Mouse (Mus musculus) activated CD4-positive, CD25-positive, alpha-beta regulatory T cell, adult 4 months (primary cell): ENCODE data around the gene Pdcd10. TPM values are rescaled to one million over a fixed set of nuclear protein-coding genes. Genes with fewer than 3 reads are reported as not detected.
A peak's percentile ranks its signal among the peaks of the same experiment; 100 is the strongest.

Experiments
- ATAC-seq: one replicate; pipeline ENCODE4 v1.8.0; 2017
- polyA plus RNA-seq, 2 experiments: library from polyadenylated mRNA; unstranded; fragments of 100-300 nt; shearing (Covaris generic); gene quantifications; one replicate each; pipeline ENCODE4 v1.2.1; 2017

Pdcd10 gene
- 100 to 1,000 TPM; 209 to 283 TPM for polyA plus RNA-seq

DNA sequence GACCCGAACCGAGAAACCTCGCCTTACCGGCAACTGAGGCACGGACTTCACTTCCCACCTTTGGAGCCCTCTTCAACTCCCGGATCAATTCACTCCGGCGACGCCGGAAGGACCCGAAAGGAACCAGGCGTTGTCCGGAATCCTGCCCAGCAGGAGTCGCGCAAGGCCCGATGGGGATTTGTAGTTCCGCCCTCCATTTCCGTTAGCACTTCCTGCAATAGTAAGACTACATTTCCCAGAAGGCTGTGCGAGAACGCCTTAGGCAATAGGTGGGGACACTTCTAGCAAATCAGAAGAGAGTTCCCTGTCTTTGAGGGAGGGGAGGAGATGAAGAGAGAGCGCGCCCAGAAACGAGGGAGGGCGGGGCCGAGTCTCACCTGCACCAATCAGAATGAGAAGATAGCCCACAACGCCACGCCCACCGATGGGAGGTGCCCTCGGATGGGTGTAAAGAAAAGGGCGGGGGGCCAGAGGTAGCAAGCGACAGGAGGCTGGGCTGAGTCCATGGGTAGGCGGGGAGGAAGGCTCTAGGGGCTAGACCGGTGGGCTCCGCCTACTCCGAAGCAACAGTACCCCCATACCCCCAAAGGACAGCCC, at the start of gene Pdcd10:
TSS of gene Pdcd10 (minus strand) at position 162 of the 597 bp plus-strand sequence.
- peak; percentile 82 for ATAC-seq

DNA sequence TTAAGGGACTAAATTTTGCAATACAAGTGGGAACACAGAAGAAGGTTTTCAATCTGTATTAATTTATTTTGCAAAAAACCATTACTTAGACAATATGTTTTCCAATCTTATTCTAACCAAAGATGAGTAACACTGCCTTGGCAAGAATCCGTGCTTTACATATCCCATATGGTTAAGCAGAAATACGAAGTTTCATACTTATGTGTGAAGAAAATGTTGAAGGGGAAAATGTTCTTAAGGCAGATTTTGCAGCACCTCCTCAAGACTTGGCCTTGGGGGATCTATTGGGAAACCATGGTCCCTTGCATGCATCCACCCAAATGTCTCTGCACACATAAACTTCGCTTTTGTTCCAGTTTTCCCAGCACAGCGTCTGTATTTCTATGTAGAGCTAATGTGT, 28.2 kb upstream of the Pdcd10 start:
- ATAC-seq = no peak

DNA sequence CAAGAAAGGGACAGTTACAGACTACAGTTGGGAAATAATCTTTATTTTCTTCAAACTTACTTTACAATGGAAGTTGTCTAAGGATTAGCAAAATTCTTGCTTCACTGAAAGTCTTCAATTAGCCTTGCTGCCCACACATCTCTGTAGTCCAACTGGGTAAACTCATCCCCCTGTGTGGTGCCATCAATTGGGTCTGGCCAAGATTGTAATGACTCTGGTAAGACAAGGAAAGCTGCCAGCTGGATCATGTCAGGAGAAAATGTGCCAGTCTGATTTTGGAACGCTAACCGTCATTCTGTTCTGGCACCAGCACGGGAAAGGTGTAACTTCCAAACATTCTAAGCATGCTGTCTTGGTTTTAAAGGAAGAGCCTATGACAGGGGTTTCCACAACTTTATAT, 26.6 kb upstream of the Pdcd10 start:
- ATAC-seq = no peak

DNA sequence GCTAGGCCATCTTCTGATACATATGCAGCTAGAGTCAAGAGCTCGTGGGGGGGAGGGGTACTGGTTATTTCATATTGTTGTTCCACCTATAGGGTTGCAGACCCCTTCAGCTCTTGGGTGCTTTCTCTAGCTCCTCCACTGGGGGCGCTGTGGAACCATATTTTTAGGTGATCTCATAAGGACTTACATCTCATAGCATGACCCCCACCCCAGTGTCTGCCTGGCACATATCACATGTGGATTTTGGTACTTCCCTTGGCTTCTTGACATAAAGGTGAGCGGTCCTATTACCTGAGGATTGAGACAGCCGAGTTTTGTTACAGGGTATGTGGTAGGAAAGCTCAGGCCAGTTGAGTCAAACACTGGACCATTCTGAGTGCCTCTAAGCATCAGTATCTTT, 22.7 kb upstream of the Pdcd10 start:
- ATAC-seq = peak; percentile 61

DNA sequence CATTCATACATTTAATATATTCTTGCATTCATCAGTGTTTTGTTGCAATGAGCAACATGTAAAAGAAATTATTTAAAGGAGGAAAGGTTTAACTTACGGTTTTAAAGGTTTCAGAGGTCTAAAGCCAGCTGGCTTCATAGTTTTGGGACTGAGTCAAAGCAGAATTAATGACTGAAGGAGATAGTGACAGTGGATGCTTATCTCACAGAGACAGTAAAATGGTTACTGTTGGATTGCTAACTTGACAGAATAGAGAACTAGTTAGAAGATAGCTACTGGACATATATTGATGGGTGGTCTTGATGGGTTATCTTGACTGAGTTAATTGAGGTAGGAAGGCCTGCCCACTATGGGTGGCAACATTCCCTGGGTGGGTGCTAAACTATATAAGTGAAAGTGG, 18.9 kb upstream of the Pdcd10 start:
- no peak for ATAC-seq

DNA sequence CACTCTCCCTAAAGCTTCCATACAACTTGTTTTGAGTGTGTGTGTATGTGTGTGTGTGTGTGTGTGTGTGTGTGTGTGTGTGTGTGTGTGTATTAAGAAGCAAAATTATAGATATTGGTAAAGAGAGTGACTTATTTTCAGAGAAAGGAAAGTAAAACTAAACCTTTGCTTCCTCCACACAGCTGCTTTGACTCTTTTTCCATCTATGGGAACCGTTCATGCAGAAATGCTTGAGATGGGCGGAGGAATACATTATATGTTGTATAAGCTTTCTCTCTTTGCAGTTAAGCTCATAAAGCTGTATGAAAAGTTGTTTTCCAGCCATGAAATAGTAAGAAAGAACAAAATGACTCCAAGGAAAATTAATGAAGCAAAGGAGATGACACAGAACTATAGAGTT, 17.4 kb upstream of the Pdcd10 start:
- ATAC-seq = peak; percentile 60

DNA sequence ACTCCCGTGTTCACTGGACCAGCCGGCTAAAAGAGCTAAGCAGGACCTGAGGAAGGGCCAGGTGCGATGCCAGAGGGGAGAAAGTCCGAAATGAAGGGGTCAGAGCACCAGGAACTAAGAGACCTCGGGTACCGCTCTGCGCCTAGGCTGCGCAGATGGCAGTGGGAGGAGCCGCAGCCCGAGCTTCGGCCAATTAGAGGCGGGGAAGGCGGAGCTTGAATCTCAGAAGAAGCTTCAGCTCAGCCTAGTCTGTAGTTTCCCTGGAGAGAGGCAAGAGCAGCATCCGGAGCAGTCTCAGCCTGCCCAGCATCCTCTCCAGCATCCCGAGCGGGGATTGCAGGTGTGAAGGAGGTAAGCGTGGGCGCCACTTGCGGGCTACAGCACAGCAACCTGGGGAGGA, 636 bp upstream of the Pdcd10 start, which contains the start of gene Serpini1:
TSS of gene Serpini1 (plus strand) at position 256 of the 400 bp plus-strand sequence.
- peak; percentile 65 for ATAC-seq

DNA sequence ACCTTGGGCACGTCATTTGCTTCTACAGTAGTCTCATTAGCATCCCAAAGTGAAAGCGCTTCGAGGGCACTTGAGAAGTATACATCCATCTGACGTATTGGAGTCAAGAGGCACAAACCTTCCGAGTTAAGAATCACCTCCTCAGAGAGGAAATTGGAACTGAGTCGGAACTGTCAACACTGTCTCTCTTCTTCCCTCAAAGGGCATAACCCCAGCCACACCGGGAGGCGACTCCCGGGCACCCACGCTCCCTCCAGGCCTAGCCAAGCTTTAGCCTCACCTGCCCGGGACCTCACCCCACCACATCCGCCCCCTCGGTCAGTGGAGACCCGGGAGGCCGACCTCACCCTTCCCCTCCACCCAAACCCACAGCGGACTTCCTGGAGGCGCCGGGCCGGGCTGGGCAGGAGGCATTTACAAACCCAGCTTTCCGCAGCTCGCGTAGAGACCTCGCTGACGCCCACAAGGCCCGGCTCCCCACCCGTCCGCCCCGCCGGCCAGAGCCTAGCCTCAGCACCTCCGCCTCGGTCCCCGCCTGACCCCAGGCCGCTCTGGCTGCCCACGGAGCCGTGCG, 448 bp downstream of the Pdcd10 start:
- peak; percentile 26 for ATAC-seq

DNA sequence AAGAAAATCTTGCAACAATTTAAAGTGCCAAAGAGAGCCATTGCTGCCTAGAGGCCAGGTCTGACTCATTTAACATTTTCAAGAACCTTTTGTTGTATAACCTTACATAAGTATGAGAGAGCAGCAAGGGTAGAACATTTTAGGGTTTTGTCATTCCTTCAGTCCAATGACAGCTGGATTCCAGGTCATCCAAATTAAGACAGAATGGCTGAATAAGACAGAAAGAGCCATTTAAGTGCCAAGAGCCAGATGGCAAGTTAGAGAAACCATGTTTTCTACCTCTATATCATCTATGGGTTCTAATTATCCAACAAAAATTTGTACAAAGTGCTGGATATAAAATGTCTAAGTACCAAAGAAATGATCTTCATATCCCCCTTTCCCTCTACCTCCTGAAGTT, 5.4 kb downstream of the Pdcd10 start:
- no peak for ATAC-seq

DNA sequence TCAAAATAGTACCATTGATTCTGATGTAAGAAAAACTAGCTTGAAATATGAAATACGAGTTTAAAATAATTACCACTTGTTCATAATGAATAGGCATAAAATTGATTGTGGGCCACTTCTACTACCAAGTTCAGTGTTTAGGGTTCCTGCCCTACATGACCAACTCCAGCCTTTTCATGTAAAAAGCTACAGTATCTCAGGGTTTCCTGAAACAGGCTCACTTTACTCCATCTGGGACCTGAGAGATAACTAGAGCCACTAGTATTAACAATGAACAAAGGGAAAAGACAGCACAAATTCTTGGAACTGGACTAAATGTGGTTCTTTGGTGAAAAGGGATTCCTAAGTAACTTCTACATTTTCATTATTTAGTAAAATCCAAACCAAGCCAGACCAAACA, 12.4 kb downstream of the Pdcd10 start:
- no peak for ATAC-seq

DNA sequence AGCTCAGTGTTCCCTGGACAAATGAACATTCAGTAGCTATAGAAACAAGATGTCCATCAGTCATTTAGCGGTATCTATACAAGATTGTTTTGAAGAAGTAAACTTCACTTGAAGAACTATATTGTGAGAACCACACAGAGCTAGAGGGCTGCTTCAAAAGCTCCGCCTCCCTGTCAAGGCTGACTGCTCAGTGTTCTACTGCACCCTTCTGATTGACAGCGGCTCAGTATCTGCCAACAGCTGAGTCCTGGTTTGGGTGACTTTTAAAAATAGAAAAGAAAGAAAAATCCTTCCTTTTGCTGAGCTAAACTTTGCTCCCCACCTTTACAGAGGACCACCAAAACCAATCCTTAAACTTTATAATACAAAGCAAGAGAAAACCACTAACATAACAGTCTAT, 13.8 kb downstream of the Pdcd10 start:
- ATAC-seq = no peak

DNA sequence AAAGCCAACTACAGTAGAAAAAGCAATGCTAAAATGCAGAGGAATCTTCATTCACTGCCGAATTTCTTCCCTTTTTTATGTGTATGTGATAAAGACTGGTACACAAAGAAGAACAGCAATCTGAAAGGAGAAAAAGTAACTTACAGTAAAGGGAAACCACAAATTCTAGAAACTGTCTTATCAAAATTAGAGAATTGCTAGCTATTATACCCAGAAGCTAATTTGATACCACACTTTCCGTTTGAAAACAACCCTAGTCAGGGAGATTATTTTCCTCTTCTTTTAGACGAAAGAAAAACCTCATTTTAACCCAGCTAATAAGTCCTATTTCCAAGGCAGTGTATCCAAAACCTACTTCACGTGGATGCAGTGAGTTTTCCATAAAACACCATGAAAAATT, 15.4 kb downstream of the Pdcd10 start:
- ATAC-seq = no peak

DNA sequence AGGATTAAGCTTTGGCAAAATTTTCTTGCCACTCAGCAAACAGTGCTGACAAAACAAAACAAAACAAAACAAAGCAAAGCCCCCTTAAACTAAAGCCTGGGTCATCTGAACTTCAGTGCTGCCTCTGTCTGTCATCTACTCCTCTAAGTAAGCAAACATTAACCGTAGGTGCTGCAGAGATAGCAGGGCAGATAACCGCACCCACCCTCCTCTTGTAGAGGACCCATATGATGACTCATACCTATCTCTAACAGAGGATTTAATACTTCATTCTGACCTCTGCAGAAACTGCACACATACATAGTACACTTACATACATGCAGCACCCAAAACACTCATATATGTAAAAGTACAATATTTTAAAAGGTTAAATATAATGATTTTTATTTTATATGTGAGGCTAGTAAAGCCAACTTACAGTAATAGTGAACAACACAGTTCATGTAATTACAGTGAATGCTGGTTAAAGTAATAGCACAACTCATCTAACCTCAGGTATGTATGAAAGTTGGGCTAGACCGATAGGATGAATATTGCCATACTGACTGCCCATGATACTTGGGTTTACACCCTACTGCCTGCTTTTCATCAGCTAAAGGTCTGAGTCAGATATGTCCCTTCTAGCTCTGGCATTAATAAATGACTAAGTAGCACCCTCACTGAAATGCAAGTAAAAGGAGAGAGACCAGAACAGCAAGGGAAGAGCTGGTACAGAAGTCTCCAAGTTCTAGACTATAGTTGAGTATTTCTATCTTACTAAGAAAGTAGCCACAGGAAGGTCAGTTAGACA, 22.4 kb downstream of the Pdcd10 start:
- no peak for ATAC-seq

DNA sequence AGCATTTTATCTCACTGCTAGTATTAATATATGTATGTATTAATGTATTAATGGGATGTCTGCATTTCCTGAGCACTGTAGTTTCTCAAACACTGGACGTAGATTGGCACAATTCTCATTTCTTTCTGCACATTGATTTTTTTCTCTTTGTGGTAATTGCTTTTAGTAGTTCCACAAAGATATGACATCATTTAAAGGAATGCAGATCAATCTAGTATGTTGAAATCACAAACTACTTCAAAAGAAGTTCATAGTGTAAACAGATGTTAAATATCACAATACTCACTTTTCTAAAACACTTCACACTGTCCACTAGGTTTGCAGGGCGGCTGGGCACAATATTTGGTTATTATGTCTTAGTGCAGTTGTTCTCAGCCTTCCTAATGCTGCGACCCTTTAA, 25.6 kb downstream of the Pdcd10 start:
- ATAC-seq = no peak

DNA sequence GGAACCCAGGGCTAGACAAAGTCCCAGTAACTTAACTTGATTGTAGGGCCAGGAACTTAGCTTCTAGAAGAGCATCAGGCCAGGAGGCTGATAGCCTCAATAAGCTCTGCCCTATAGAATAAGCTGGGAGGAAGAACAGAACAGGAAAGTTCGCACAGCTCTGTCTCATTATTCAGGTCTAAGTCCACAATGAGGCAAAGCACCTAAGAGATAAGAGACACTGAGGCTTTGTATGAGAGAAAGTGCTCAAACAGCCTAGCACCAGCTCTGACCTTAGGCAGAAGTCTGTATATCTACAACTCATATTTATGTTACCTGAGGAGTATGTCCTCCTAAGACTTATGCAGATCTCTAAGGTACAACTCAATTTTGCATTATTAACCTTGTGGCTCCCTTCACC, 34.1 kb downstream of the Pdcd10 start:
- no peak for ATAC-seq

DNA sequence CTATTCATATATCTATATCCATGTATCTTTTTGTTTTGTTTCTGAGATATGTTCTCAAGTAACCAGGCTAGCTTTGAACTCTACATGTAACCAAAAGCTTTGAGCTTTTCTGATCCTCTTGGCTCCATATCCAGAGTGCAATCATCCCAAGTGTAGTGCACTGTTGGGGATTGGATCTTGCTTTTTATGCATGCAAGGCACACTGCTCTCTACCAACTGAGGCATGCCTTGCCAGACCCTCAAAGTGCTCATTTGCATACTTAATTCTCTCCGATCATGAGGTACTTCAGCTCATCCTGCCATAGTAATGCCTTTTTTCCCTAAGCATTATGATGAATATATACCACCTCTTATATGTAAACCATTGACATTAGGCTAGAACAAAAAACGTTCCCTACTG, 35.3 kb downstream of the Pdcd10 start:
- ATAC-seq = no peak

DNA sequence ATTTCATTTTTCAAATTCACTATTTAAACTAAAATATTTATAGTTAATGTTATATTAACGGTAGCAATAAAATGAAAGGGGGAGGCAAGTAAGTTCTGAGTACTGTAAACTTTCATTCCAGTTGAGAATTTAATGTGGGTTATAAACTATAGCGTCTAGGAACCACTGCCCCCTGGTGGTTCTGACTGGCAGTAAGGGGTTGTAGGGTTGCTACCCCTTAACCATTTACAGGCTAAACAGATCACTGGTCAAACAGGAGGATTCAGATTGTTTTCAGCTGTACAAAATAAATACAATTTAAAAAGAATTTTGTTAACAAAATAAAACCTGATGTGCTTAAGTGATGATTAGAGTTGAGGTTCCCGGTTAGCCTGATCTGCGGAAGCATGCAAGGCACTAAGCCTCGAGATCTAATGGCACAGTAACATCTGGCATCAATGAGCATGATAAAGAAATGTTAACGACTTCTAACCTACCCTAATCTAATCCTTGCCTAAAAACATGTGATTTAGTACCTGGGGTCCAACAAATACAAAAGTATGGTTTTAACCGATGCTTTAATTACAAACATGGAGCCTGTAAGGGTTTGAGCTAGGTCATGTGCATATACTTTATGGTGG, 38.9 kb downstream of the Pdcd10 start:
- ATAC-seq = peak; percentile 87

DNA sequence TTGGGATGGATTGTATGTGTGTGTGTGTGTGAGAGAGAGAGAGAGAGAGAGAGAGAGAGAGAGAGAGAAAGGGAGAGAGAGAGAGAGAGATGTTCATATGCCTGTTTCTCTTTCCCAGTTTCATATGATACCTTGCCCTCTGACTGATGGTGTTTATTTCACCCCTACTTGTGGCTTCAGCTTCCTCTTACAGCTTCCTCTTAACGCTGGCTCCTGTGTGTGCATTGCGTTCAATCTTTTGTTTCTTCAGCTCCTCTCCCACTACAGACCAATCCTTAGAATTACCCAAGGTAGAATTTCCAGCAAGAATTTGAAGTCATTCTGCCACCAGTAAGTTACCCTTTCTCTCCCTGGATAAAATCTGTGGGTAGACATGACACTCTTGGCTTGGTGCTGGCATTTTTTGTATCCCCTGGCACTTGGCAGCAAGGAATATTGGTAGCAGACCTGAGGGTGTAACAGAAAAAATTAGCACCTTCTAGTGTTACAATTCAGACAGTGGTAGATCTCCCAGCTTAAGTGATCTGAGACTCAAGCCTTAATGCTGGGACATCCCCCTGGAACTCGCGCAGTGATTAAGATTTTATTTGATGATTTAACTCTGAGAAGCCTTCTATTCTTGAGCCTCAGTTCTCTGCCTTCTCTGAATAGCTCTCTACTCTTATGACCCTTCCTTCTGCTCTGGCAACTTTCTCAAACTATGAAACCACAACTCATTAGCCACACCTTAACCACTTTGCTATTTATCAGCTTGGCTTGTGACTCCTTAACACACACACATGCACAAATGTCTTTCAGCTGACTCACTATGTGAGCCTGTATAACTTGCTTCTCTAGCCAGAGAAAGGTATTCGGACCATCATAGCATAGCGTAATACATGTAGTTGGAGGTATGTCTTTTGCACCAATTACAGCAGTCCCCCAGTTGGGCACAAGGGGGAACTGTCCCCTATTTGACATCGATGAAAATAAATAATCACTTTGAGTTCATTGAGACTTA, 57.4 kb downstream of the Pdcd10 start:
- ATAC-seq = peak; percentile 71

DNA sequence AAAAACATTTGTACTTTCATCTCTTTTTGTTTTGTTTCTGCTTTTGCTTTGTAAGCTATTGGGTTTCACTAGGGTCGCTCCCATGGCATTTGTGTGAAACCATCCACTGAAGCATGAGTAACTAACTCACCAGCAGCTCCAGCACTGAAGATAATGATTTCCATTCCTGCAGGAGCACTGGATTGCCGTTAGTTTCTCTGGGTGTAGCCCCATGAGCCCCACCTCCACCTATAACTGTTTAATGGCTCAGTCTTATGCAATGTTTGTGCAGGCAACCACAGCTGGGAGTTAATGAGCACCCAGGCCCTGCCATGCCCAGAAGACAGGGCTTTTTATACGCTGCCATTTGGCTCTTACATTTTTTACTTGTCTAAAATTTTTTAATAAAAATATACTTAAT, 63.7 kb downstream of the Pdcd10 start:
- ATAC-seq = no peak

DNA sequence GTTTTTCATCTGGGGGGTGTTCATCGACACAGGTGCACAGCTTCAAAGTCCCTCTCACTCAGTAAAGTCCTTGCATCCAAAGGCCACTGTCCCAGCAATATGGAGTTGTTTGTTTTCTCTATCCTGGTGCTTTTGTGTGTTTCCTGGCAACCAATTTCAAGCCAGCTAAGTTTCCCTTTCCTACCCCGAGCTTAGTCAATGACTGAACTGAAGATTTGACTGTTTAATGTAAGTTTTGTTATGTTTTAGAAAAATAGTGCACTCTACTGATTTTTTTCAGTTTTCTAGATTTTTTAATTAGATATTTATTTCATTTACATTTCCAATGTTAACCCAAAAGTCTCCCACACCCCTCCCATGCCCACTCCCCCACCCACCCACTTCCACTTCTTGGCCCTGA, 74.6 kb downstream of the Pdcd10 start, which contains the start of gene Wdr49:
TSS of gene Wdr49 (minus strand) at position 101 of the 400 bp plus-strand sequence.
- no peak for ATAC-seq

DNA sequence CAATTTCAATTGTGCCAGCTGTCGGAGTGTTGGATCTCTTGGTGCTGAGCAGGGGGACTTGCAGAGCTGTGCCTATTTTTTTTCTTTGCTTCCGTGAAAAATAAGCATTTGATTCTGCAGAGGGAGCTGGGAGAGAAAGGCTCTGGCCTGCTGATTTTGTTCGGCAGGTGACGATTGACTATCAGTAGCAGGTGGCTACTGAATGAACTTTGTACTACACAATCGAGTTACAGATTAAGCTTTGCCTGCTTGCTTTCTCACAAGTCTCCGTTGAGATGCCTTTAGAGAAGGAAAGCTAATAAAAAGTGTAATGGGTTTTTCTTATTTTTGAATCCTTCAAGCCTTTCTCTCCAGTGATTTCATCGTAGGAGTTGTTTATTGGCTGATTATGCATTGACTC, 81.5 kb downstream of the Pdcd10 start:
- ATAC-seq = no peak

DNA sequence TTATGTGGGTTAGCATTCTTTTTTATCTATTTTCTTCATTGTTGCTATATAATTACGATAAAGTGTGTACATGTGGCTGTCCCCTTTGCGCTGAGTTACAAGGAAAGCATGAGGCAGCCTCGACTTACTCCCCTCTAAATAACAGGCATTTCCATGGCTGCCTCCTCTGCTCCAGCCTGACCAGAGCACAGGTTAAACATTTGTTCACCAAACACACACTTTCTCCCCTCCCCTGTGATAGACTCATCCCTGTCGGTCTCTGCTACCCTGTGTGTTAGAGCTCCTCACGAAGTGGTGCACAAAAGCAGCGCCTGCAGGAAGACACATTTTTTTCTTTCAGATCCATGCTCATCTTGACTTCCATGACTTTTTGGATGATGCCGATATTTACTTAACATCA, 82.0 kb downstream of the Pdcd10 start:
- no peak for ATAC-seq
